Mouse (Mus musculus): ENCODE measurements around the gene Col4a3.

Gene Col4a3

DNA sequence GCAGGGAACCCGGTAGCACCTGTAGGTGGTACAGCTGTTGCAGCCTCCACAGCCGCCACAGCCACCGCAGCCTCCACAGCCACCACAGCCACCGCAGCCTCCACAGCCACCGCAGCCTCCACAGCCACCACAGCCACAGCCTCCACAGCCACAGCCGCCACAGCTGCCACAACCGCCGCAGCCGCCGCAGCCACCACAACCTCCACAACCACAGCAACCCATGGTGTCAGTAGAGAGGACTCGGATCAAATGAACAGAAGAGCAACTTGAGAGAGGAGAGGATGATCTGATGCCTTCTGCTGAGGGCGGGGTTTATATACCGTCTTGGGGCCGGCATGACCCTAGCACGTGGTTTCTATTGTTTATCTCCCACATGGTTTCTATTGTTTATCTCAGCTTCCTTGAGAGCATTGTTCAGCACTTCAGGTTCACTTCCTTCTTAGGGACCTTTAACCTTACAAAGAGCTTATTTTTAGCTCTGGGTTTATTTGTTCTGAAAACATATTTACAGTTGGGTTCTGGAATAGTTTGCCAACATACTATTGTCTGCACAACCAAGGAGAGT, 184.4 kb downstream of the Col4a3 start, which contains the start of gene Gm47791:
Gene Gm47791, minus strand, starts transcription at position 222 of the 565 bp plus-strand sequence.
- no peak for DNase-seq (ENCODE audit: low read depth)
